Mouse (Mus musculus) bone marrow macrophage, adult 2 months (primary cell): ENCODE results near the gene AB124611.

ENCODE experiments used
- CTCF ChIP-seq: IDR thresholded peaks from 2 replicates; pipeline ENCODE4 v1.5.1; 2012; ENCODE audit warnings: low read depth, mild to moderate bottlenecking, low read length, moderate library complexity
- POLR2A ChIP-seq: IDR thresholded peaks from 2 replicates; pipeline ENCODE4 v1.6.1; 2012; ENCODE audit warnings: mild to moderate bottlenecking, low read depth, low read length, borderline replicate concordance

DNA sequence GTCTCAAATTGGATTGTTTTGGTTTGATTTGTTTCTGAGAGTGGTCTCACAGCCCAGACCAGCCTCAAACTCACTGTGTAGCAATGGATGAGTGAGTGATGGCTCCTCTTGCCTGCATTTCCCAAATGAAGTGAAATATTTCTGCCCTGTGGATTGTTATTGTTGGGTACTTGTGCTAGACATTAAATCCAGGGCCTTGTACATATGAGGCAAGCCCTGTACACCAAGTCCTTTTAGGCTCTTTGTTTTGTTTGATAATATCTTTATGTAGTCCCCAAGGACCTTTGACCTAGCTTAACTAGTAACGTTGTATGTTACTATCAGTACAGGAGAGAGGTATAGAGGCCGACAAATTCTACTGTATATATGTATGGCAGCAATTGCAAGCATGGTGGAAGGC is 68.9 kb downstream of the AB124611 start:
- TF ChIP-seq CTCF, result no peak
- TF ChIP-seq POLR2A, result no peak
